Mouse (Mus musculus) spleen, adult 2 months (tissue): ENCODE results near the gene Ckap2l. TPM values are rescaled to one million over a fixed set of nuclear protein-coding genes. Genes with fewer than 3 reads are reported as not detected.

ENCODE experiments used
- DNase-seq, 2 experiments: peaks; one replicate each; pipeline versions ENCODE4 v3.0.0 to v3.0.0-alpha.2; 2012 to 2021; ENCODE audit warnings: low spot score in 2 of 2, low read depth in 1 of 2
- H3K27ac ChIP-seq: fragments of 200-500 bp; 2 replicates; pipeline ENCODE4 v1.5.1; 2012; ENCODE audit warnings: low read length, inconsistent platforms; ENCODE audit not compliant: insufficient read depth
- H3K27me3 ChIP-seq: fragments of 200-500 bp; 2 replicates; pipeline ENCODE4 v1.6.1; 2012; ENCODE audit warnings: mild to moderate bottlenecking, moderate library complexity, low read length, inconsistent platforms; ENCODE audit not compliant: control insufficient read depth, insufficient read depth
- H3K36me3 ChIP-seq: fragments of 200-500 bp; 2 replicates; pipeline ENCODE4 v1.6.1; 2012; ENCODE audit warnings: mild to moderate bottlenecking, low read length, inconsistent platforms; ENCODE audit not compliant: control insufficient read depth, insufficient read depth
- H3K4me1 ChIP-seq: fragments of 200-500 bp; 2 replicates; pipeline ENCODE4 v1.6.1; 2011; ENCODE audit warnings: inconsistent platforms; ENCODE audit not compliant: control insufficient read depth, insufficient read depth, insufficient read length
- H3K4me3 ChIP-seq: fragments of 200-500 bp; 2 replicates; pipeline ENCODE4 v1.5.1; 2011; ENCODE audit warnings: mild to moderate bottlenecking, inconsistent platforms; ENCODE audit not compliant: insufficient read depth, insufficient read length; ENCODE audit errors: extremely low read depth
- CTCF ChIP-seq: fragments of 200-500 bp; IDR thresholded peaks from 2 replicates; pipeline ENCODE4 v1.5.1; 2011; ENCODE audit warnings: mild to moderate bottlenecking, inconsistent platforms; ENCODE audit not compliant: insufficient read depth, insufficient read length, insufficient replicate concordance; ENCODE audit errors: extremely low read depth
- POLR2A ChIP-seq: fragments of 200-500 bp; IDR thresholded peaks from 2 replicates; pipeline ENCODE4 v1.6.1; 2011; ENCODE audit warnings: low read depth, low read length, inconsistent platforms
- WGBS: fragments of 180-500 bp; shearing (Covaris S2); methylation state at CpG from one replicate; pipeline ENCODE4 v1.1.7; 2018; 5-methylcytosine and 5-hydroxymethylcytosine counted together
- polyA plus RNA-seq: library from polyadenylated mRNA; depleted of rRNA; stranded (reverse); fragments of >200 nt; gene quantifications from 2 replicates; pipeline ENCODE4 v1.2.3, GENCODE M21; 2012

The Ckap2l gene
- polyA plus RNA-seq, 1 experiment: 0.84 TPM

DNA sequence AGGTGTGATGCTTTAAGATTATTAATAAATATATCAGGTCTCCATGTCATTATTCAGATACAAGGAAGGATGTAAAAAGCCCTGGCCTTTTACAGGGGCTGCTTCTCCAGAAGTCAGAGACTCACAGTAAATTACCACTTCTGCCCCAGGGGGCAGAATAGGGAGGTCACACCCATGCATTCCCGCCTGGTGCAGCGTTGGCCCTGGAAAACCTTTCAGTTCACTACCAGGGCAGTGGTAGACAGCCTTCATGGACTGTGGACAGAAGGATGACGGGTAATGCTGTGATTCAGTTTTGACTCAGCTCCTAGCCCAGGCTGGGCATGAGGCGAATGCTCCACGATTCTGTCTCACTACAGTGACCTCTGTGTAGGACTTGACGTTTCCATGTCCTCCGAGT, 50.6 kb downstream of the Ckap2l start:
- DNase-seq: no peak
- TF ChIP-seq POLR2A: no peak
- Histone ChIP-seq H3K4me3 (no peak overlapping the region), H3K4me1 (no peaks in the 10 kb centered on the region; the same call in 1 of the 2 replicates), H3K27ac (no peak overlapping the region), H3K27me3 (no peaks in the 10 kb centered on the region), H3K36me3 (no peaks in the 10 kb centered on the region)
- 88% methylated on average over 7 of the region's 7 CpGs for WGBS

GRCm38 (mm10) chr2:129245618-129246017, 51.4 kb downstream of the Ckap2l start:
- Histone ChIP-seq H3K27ac (no peak overlapping the region), H3K27me3 (no peaks in the 10 kb centered on the region), H3K36me3 (no peaks in the 10 kb centered on the region), H3K4me3 (no peak overlapping the region), H3K4me1 (no peaks in the 10 kb centered on the region; the same call in 1 of the 2 replicates)
- WGBS: 70% methylated on average over 5 of the region's 5 CpGs
- TF ChIP-seq POLR2A (no peak), CTCF (no peak)
- no peak for DNase-seq

- Histone ChIP-seq H3K4me3 (no peak overlapping the region), H3K27ac (no peak overlapping the region), H3K27me3 (no peaks in the 10 kb centered on the region), H3K4me1 (no peaks in the 10 kb centered on the region; the same call in 1 of the 2 replicates), H3K36me3 (no peaks in the 10 kb centered on the region)
- no peak for TF ChIP-seq CTCF
- DNase-seq: no peak
- WGBS: 89% methylated on average over 20 of the region's 20 CpGs
Observed at GRCm38 (mm10) chr2:129244446-129245120, 52.4 kb downstream of the Ckap2l start.

- H3K4me1 ChIP-seq: no peaks in the 10 kb centered on the region; the same call in 1 of the 2 replicates
- no peak for DNase-seq
- TF ChIP-seq CTCF: no peak
- TF ChIP-seq POLR2A: no peak
- H3K4me3 ChIP-seq: no peak overlapping the region
- no peaks in the 10 kb centered on the region for H3K27me3 ChIP-seq
- H3K27ac ChIP-seq: peak overlapping the region; percentile 61
- 34% methylated on average over 9 of the region's 9 CpGs for WGBS
- H3K36me3 ChIP-seq: no peaks in the 10 kb centered on the region
Observed at GRCm38 (mm10) chr2:129243786-129244185, 53.2 kb downstream of the Ckap2l start.

DNA sequence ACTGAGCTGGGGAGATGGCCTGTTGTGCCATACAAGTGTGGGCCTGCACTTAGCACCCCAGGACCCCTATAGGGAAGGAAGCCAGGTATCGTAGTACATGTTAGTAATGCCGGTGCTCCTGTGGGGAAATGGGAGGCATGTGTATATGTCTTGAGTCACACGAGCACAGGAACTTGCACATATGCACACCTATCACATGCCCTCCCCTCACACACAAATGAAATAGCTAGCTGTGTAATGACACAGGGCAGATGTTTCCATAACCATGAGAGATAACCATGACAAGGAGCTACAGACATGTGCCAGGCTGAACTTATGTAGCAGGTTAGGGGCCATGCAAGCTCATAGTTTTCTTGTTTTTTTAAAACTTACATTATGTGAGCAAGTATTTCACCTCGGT, 54.0 kb downstream of the Ckap2l start:
- no peaks in the 10 kb centered on the region for H3K27me3 ChIP-seq

GRCm38 (mm10) chr2:129241845-129242833, 54.9 kb downstream of the Ckap2l start:
- H3K4me1 ChIP-seq: no peaks in the 10 kb centered on the region; the same call in 1 of the 2 replicates
- no peak for DNase-seq
- TF ChIP-seq CTCF: no peak
- TF ChIP-seq POLR2A: no peak
- H3K36me3 ChIP-seq: no peaks in the 10 kb centered on the region
- no peak overlapping the region for H3K4me3 ChIP-seq
- H3K27ac ChIP-seq: no peak overlapping the region
- WGBS: 88% methylated on average over 7 of the region's 7 CpGs
- H3K27me3 ChIP-seq: no peaks in the 10 kb centered on the region

More for the DNA sequence above, 54.0 kb downstream of the Ckap2l start:
- TF ChIP-seq CTCF (no peak), POLR2A (no peak)
- no peak overlapping the region for H3K27ac ChIP-seq
- WGBS: 82% methylated on average over 4 of the region's 4 CpGs
- H3K4me3 ChIP-seq: no peak overlapping the region
- H3K4me1 ChIP-seq: no peaks in the 10 kb centered on the region; the same call in 1 of the 2 replicates
- DNase-seq: no peak
- no peaks in the 10 kb centered on the region for H3K36me3 ChIP-seq
